Mouse (Mus musculus): ENCODE data around the gene Ubr3.

Gene Ubr3

DNA sequence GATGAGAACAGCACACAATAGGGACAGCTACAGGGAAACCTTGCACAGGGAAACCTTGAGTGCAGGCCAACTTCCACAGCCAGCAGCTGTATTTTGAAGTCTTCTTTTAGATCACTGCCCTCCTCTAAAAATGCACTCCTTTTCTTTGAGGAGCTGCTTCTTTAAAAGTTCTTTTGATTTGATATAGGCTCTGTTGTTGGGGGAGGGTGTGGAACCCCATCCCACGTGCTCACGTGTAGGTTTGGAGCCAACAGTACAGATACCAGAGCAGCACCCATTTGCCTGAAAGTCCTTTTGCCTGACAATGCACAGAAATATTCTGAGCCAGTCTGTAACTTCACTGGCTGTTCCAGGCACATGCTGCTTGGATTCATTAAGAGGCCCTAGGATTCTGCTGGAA is 134.4 kb downstream of the Ubr3 start:
- in situ Hi-C loops (cut with MboI; ENCODE audit: low sequenced_read_pairs) = no loop called here

DNA sequence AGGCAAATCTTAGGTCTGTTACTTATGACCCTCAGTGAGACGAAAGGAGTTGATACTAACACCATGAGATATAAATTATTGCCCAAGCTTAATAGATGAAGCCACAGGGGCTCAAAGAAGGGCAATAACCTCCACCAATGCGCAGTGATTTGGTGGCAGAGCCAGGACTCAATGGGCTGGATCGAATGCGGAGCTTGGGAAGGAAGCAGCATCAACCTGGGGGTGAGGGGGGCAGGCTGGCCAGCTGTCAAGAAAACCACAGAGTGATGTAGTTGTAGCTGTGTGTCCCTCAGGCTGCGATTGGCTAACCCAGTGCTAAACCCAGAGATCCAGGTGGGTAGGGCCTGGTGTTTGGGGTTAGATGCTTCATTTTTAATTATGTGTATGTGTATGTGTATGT is 137.8 kb downstream of the Ubr3 start:
- in situ Hi-C loops (cut with MboI; ENCODE audit: low sequenced_read_pairs) = no loop called here

DNA sequence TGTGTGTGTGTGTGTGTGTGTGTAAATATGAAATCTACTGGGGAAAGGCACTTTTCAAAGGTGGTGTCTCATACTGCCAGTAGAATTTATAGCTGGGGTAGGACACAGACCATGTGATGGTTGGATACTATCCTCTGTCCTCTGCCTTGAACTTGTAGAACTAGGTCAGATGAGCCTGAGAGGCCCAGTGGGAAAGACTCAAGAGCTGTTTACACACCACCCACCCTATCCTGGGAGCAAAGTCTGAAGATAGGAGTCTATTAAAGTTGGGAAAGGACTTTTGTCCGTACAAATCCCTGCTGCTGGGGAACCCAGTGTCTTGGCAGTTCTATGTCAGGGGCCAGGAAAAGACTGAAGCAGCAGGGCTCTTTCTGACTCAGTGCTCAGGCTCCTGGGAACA is 138.3 kb downstream of the Ubr3 start:
- in situ Hi-C loops (cut with MboI; ENCODE audit: low sequenced_read_pairs) = no loop called here

DNA sequence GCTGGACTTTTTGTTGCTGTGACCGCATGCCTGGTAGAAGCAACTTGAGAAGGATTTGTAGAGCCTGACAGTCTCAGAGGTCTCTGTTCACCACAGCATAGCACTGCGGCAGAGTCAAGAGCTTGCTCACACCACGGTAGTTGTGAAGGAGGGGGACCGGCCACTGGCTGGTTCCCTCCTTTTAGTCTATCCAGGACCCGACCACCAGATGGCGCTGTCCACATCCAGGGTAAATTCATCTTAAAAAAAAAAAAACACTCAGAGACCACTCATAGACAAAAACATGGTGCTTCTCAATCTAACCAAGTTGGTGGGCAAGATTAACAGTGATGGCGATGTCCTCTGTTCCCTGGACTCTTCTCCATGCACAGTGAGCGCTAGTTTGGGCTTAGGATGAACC is 140.2 kb downstream of the Ubr3 start:
- in situ Hi-C loops (cut with MboI; ENCODE audit: low sequenced_read_pairs) = no loop called here

DNA sequence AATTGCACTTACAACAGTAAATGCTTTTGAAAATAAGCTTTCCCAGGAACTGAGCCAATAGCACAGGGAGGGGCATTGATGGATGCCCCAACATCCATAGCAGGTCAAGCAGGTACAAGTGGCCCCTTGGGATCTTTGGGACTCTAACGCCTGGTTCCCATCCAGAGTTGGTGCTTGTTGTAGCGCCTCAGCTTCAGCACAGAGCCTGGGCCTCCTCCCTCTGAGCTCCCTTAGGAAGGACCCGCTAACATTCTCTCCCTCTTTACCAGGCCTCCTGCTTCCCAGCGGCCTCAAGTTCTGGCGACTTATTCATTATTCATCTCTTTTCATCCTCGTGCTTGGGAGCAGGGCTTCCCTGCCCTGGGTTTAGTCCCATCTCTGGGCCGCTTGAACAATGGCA is 141.7 kb downstream of the Ubr3 start, which contains the start of gene Myo3b:
Gene Myo3b, plus strand, starts transcription at position 375 of the 400 bp plus-strand sequence.
- in situ Hi-C loops (cut with MboI; ENCODE audit: low sequenced_read_pairs) = no loop called here

DNA sequence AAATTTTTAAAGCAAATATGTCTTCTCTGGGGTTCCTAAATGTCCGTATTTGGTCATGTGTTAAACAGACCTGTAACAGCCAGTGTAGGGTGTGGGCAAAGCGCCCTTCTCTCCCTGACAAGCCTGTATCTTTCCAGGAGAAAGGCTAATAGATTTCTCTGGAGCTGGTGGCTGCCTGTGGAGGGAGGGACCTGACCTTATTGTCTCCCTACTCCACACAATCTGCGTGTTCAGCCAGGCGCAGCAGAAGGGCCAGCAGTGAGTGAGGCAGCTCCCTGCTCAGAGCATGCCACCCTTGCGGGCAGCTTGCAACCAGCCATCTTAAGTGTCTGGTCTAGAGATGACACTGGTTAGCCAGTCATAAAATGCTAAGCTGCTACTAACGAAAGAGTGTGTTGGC is 147.4 kb downstream of the Ubr3 start:
- in situ Hi-C loops (cut with MboI; ENCODE audit: low sequenced_read_pairs) = no loop called here

DNA sequence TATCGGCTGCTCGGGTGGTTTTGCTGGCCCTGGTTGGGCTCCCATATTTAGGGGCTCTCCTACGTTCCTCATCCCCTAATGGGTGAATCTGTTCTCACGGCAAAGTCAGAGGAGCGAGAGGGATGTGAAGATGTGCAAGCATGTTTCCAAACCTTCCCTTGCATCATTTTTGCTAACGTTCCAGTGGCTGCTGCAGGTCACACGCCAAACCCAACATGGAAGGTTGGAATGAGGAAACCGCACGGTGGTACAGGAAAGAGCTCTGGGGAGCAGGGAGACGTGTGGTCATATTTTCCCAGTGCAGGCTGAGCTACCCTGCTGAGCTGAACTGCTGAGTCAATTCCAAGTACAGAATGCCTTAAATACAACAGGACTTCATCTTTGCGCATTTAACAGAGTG is 150.8 kb downstream of the Ubr3 start:
- in situ Hi-C loops (cut with MboI; ENCODE audit: low sequenced_read_pairs) = no loop called here

DNA sequence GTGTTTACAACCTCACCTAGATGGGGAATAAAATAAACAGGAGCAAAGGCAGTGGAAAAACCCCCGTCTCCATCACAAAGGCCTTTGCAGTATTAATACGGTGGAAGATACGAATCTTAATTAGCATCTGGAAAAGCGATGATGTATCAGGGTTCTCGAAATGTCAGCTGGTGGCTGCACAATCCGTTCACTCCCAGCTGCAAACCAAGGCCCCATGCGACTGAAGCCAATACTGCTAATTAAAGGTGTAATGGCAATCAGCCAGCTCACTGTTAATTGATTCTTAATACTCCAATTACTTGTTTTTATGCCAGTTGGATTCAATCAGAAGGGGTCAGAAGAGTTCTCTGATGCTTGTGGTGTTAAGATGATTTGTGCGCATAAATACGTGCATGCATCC is 156.8 kb downstream of the Ubr3 start:
- in situ Hi-C loops (cut with MboI; ENCODE audit: low sequenced_read_pairs) = no loop called here

DNA sequence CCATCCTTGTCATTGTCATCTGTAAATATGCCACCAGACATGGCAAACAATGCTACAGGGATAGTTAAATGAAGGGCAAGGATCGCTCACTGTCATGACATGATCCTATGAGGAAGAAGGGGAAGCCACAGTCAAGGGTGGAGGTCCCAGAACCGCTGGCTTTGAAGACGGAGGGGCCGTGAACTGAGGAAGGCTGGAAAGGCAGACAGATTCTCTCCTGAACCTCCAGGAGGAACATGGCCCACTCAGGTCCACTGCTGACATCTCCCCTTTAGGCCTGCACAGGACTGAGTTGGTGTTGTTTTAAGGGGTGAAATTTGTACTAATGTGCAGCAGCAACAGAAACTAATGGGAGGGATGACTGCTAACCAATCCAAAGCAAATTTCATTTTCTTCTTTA is 161.2 kb downstream of the Ubr3 start:
- in situ Hi-C loops (cut with MboI; ENCODE audit: low sequenced_read_pairs) = no loop called here

DNA sequence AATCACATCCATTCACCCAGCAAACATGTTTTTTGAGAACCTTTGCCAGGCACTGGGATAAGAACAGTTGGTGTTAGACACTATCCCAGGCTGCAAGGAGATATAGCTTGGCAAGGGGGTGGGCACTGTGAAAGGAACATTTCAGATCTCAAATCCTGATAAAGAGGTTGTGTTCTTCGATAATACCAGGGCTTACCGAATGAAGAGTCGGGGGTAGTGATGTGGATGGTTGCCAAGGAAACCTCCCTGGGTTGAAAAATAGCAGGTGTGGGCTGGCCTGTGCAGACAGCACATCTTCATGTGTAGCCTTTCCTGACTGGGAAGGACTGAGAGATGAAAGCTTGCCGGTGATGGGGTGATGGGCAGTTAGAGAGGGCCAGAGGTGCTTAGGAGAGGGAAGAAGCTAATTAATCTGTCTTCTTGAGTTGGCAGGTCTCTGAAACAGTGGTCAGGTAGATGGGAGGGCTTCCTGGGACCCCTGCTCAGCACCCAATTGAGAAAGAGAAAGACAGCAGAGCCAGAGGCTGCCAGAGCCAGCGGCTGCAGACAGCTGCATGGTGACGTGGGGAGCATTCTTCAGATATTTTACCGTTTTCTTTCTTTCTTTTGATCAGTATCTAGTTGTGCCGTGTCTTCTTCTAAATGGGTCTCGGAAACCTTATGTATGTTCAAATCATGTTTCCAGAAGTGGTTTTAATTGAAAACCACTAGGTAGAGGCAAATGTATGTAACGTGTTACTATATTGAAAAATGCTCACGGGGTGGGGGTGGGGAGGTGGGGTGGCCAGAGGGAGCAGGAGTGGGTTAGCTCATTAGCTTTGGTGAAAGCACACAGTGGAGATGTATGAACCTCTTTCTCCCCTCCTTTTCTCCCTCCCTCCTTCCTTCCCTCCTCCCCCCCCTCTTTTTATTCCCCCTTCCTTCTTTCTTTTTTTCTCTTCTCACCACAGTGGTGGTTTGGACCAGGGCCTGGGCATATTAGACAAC is 163.6 kb downstream of the Ubr3 start:
- in situ Hi-C loops (cut with MboI; ENCODE audit: low sequenced_read_pairs) = no loop called here

DNA sequence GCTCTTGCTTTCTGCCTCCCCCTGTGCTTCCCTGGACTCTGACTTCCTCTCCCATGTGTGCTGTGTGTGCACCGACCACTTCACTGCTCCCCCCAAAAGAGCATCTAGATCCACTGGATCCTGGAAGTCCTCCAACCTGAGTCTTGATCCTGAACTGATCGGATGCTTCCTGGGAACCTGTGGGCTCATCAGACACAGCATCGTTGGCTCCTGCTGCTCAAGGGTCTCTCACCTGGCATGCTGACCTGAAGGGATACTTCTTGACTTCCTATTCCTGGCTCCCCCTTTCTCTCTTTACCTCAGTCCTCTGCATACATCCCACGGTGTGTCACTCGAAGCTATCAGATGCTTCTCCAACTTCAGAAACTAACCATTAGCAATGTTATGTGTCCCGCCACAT is 168.1 kb downstream of the Ubr3 start:
- in situ Hi-C loops (cut with MboI; ENCODE audit: low sequenced_read_pairs) = no loop called here

DNA sequence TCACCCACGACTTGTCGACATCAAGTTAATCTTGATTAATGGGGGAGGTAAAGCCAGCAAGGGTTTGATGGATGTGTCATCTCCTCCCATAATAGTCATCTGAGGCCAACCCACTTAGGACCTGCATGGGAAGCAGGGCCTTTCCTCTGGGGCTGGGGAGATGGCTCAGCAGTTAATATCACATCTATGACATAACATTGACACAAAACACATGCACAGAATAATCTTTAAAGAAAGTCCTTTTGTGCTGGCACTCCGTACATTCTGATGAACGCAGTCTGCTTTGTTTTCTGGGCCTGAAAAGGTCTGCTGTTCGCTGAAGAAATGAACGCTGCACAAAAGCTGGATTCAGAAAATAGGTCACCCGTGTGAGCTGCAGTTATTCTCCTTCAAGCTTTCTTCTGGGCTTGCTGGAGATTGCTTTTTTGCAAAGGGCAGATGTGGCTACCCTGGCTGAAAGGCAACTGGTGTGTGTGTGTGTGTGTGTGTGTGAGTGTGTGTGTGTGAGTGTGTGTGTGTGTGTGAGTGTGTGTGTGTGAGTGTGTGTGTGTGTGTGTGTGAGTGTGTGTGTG is 168.8 kb downstream of the Ubr3 start:
- in situ Hi-C loops (cut with MboI; ENCODE audit: low sequenced_read_pairs) = no loop called here

DNA sequence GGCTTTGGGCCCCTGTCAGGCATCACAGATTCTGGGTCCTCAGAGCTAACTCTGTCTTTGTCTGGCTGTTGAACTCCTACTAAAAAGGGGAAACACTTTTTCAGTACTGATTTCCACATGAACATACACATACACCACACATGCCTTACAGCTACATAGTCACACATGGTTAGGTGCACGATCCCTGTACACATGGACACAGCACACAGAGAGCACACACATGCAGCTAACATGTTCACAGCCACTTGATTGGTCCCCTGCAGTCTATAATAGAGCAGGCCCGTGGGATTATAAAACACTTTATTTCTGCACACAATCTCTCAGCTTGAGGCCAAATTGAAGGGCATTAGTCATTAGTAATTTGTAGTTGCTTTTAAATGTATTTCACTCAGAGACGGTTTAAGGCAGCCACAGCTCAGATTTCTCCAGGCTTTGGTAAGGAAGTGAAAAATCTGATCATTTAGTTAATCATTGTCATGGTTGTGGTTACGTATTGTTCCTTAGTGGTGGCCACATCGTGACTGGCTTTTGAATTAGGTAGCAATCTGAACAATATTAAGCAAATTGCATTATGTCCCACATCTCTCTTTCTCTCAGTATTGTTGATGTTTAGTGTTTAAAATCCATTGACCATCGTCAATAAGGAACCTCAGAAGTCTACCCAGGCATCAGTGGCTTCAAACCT is 169.4 kb downstream of the Ubr3 start:
- in situ Hi-C loops (cut with MboI; ENCODE audit: low sequenced_read_pairs) = no loop called here

DNA sequence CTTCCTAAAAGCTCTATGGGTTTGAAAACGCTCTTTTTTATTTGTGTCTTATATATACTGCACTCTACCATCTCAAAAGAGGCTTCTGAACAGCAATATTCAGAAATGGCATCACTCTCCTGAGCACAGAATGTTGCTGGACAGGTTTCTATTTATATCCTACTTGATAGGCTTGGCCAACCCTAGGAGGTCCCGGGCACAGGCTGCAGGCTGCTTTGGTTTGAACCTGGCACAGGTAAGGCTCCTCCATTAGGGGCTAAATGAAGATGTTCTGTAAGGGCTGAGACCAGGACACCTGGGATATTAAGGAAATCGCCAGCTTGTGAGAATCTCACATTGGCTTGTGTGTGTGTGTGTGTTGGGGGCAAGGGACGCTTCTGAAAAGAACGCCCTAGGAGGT is 172.8 kb downstream of the Ubr3 start:
- in situ Hi-C loops (cut with MboI; ENCODE audit: low sequenced_read_pairs) = no loop called here

Measured in CH12F3 (cell line).